Mouse (Mus musculus): ENCODE data around the gene Mccc1.

The Mccc1 gene

GRCm38 (mm10) chr3:35918229-35918628 is 82.2 kb downstream of the Mccc1 start:
- no peak for DNase-seq (ENCODE audit: low read depth, low spot score)

All from forelimb bud, embryonic 11.5 days (tissue).